Mouse (Mus musculus): ENCODE results near the gene Amot.

Gene Amot

GRCm38 (mm10) chrX:145504717-145505415 is at the start of gene Amot:
TSS of gene Amot (minus strand) at chrX:145505181.
- DNase-seq (ENCODE audit: low read depth, low spot score) = peak; percentile 89

GRCm38 (mm10) chrX:145545060-145545459 is 40.1 kb upstream of the Amot start:
- DNase-seq (ENCODE audit: low read depth, low spot score) = peak; percentile 8

DNA sequence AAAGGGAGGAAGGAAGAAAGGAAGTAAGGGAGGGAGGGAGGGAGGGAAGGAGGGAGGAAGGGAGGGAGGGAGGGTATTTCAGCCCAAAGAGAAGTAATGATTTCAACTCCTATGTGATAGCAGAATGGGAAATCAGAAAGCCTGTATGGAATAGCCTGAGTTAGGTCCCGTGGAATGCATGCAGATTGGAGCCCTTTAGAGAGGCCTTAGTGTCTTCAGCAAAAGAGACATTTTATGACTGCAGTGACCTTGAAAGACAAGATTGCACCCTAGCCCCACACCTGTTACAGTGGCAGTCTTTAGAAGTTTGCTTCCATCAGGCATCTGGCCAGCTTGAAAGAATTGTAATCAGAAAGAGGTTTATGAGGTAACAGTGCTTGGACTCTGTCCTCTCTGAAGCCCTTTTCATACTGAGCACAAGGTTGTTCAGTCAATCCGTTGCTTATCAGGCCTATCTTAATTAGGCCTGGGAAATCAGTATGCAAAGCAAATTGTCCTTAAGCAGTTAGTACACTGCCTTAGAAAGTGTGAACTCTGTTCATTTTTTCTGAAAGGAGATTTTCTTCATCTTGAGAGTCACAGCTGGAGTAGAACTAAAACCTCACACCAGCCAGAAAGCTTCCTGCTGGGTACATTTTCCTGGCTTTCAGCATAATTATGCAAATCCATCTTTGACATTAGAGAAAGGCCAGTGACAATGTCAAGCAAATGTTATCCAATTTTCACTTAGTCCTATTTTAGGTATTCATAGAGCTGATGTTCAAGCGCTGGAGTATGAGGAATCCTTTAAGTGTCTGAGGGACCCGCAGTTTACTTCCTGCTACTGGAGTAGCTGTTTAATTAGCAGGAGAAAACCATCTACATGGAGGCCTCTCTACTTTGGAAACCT is 38.9 kb upstream of the Amot start:
- no peak for DNase-seq (ENCODE audit: low read depth, low spot score)

DNA sequence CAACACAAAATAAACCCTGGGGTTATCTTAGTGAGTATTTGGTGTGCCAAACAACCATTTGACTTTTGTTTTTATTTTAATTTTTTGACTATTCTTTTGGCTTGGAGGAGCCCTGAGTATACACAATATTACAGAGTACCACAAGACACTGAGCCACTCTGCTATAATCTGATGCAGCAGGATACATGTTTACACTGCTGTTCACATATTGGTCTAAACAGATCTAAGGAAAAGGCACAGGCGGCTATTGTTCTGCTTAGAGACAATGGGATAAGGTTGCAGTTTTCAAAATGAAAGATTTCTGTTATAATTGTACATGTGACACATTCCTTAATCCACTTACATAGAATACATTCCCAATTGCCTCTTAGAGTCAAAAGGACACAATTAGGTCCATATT is 36.1 kb upstream of the Amot start:
- no peak for DNase-seq (ENCODE audit: low read depth, low spot score)

- no peak for DNase-seq (ENCODE audit: low read depth, low spot score)
These were observed 35.3 kb upstream of the Amot start for GRCm38 (mm10) chrX:145540321-145540720.

DNA sequence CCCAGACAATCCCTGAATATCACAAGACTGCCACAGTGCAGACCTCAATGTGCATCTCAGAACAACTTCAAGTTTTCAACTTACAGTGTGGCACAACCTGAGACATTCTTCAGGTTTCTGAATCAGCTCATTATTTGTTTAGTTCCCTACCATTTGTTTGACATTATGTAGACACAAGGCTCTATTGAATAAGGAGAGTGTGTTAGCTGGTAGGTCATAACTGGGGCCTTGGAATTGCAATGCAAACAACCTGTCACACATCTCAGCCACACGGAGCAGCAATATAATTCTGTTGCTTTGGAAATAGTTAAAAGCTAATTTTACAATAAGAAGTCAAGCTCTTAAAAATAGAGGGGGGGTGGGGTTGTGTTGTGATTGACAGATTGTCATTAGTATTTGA is 24.6 kb upstream of the Amot start:
- no peak for DNase-seq (ENCODE audit: low read depth, low spot score)

- no peak for DNase-seq (ENCODE audit: low read depth, low spot score)
These were observed 11.5 kb upstream of the Amot start for GRCm38 (mm10) chrX:145516322-145517066.

DNA sequence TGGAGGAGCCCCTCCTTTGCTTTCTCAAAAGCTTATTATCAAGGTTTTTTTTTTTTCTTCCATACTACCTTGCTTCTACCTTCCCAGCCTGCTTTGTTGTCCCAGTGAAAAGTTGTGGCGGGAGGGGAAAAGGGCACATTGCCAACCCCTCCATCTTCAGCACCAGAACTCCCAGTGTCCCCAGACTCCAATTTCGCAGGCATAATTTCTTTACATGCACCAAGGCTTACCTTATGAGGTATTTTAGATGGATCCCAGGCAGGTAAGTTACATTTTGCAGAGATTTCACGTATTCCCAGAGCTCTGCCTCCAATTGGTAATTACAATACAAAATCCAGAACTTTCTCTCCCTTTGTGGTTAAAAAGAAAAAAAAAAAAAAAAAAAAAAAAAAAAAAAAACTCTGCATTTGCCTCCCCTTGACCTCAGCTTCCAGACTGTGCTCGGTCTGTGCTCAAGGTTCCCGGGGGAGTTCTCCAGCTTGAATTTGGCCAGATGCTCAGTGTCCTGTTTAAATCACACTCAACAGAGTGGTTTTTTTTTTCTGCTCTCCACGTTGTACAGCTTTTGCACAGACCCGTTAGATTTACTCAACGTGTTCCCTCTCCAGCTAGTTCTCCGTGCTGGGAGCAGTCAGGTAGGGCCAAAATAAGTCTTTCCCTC is 10.6 kb upstream of the Amot start:
- DNase-seq (ENCODE audit: low read depth, low spot score) = peak; percentile 47

- DNase-seq (ENCODE audit: low read depth, low spot score) = no peak
These were observed 5.7 kb upstream of the Amot start for GRCm38 (mm10) chrX:145510675-145511074.

- peak; percentile 93 for DNase-seq (ENCODE audit: low read depth, low spot score)
These were observed 648 bp upstream of the Amot start for GRCm38 (mm10) chrX:145505457-145506201.

- no peak for DNase-seq (ENCODE audit: low read depth, low spot score)
These were observed 3.2 kb downstream of the Amot start for GRCm38 (mm10) chrX:145501666-145502355.

DNA sequence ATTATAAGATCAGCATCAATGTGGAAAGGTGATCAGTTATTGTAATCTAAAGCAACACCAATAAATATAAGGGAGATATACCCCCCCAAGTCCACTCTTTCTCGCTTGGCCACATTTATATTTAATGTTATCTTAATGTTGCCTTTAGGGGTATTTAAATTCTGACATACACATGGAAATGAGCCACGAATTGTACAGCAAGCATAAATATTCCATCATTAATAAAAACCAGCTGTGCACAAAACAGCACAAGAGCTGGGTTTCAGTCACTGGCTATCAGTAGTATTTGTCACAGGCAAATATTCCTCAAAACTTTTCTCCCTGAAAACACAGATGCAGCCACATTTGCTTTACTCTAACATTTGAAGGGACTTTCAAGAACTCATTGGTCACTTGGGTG is 5.9 kb downstream of the Amot start:
- peak; percentile 67 for DNase-seq (ENCODE audit: low read depth, low spot score)

- DNase-seq (ENCODE audit: low read depth, low spot score) = peak; percentile 91
These were observed 6.3 kb downstream of the Amot start for GRCm38 (mm10) chrX:145498691-145499090.

DNA sequence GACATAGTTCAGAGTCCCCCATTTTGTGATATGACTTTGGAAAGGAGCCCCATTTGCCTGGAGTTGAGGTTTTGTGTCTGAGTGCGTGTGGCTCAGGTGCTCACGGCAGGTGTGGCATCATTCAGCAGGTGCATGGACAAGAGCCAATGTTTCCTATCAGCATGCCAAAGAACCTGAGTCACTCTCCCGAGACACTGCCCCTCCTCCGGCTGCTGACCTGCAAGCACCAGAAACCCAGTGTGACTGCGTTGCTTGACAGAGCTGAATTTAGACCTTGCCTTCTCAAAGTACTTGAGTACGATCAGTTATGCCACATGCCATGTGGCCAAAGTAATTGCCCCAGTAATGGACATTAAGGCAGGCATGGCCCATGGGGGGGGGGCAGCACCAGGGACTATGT is 7.5 kb downstream of the Amot start:
- DNase-seq (ENCODE audit: low read depth, low spot score) = no peak

- no peak for DNase-seq (ENCODE audit: low read depth, low spot score)
These were observed 9.6 kb downstream of the Amot start for GRCm38 (mm10) chrX:145495381-145495780.

DNA sequence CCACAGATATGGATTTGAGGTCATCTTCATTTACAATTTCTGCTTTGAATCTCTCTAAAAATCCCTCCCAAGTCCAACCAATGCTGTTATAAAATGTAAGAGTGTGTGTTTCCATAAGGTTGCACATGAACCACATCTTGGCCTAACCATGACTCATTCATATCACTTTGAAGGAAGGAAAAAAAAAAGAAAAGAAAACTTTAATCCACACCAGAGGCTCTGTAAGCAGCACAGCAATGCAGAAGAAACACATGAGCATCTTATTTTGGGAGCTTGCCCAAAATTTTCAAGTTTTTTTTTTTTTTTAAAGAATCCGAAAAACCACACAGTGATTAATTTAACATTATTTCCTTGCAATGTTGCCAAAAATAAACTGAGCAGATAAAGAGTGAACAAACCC is 14.2 kb downstream of the Amot start:
- DNase-seq (ENCODE audit: low read depth, low spot score) = peak; percentile 79

- peak; percentile 40 for DNase-seq (ENCODE audit: low read depth, low spot score)
These were observed 14.6 kb downstream of the Amot start for GRCm38 (mm10) chrX:145490417-145490816.

- DNase-seq (ENCODE audit: low read depth, low spot score) = no peak
These were observed 15.0 kb downstream of the Amot start for GRCm38 (mm10) chrX:145489950-145490349.

- DNase-seq (ENCODE audit: low read depth, low spot score) = no peak
These were observed 19.5 kb downstream of the Amot start for GRCm38 (mm10) chrX:145485495-145485894.

DNA sequence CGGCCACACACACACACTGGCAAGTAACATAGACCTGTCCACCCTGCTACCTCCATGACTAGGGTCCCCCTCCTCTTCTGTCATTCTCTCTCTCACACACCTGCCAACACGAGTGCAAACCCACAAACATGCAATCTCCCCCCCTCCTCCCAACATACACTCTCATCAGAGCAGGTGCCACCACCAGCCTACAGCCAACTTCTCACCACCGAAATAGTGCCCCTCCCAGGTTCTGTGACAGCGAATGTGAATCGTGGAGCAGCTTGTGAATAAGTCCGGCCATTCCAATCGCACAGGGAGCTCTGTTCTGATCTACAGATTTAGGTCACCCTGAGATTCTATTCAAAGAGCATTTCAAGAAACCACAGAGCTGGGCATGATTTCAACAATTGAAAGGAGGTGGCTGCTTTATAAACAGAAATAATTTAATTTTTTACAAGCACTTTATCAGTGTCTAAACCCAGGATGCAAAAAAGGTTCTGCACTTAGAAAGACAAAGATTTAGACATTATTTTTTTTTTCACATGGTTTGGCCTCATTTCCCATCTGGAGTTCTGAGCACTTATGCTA is 21.4 kb downstream of the Amot start:
- DNase-seq (ENCODE audit: low read depth, low spot score) = peak; percentile 49
